Mouse (Mus musculus) bone marrow macrophage, adult 2 months (primary cell): Measurements from ENCODE around the gene Rab37.

Source experiments
- CTCF ChIP-seq: IDR thresholded peaks from 2 replicates; pipeline ENCODE4 v1.5.1; 2012; ENCODE audit warnings: low read depth, mild to moderate bottlenecking, low read length, moderate library complexity
- POLR2A ChIP-seq: IDR thresholded peaks from 2 replicates; pipeline ENCODE4 v1.6.1; 2012; ENCODE audit warnings: mild to moderate bottlenecking, low read depth, low read length, borderline replicate concordance

DNA sequence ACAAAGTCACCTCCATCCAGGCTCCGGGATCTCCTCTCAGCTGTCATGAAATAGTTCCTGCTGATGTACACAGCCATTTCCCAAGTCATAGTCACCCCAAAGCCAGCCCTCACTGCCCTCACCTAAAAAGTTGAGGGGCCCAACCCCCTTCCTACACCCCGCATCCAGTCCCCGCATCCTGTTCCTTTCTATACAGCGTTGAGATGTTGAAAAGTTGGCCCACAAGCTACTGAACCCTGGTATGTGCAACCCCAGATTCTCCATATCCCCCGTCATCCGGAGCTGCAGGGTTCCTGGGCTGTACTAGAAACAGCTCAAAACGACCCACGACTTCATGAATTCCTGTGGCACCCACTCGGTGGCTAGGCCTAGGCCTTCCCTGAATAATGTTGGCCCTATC lies 61.9 kb downstream of the Rab37 start:
- no peak for TF ChIP-seq POLR2A
- no peak for TF ChIP-seq CTCF
